Mouse (Mus musculus): ENCODE measurements around the gene Lrrc2.

Gene Lrrc2

DNA sequence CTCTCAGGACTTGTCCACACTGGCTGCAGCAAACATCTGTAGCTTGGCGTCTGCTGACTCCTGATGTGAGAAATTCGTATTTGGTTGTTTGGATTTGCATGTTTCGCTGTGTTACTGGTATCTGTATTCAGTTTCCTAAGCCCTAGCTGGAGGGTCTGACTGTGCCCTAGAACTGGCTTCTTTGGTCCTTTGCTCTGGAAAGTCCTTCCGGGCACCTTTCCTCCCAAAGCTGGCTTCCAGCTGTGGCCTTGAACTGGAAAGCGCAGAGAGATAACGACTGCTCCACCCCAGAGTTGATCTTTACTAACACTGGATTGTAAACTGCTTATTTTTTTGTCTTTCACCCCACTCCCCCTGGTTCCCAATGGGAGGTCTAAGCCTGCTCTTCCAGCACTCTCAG lies 3.4 kb upstream of the Lrrc2 start:
- no peak for DNase-seq (ENCODE audit: low spot score in 2 of 2)

DNA sequence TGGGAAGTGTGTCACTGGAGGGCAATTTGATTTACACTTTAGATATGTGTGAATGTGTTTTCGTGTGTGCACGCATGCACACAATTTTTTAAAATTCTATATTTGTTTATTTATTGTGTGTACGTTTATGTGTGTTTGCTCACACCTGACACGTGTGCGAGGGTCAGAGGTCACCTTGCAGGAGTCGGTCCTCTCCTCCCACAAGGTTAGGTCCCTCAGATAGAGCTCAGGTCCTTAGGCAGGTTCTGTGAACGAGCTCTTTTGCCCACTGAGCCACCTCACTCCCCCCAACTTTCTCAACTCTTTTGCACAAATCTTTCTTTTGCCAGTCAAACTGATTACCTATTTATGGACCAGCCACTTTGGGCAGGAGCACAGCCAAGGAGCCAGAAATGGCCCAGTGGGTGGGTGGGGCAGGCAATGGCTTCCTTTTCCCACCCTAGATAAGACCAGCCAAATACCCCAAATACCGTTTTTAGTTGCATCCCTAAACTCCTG lies 2.5 kb upstream of the Lrrc2 start:
- DNase-seq (ENCODE audit: low spot score in 2 of 2) = no peak

DNA sequence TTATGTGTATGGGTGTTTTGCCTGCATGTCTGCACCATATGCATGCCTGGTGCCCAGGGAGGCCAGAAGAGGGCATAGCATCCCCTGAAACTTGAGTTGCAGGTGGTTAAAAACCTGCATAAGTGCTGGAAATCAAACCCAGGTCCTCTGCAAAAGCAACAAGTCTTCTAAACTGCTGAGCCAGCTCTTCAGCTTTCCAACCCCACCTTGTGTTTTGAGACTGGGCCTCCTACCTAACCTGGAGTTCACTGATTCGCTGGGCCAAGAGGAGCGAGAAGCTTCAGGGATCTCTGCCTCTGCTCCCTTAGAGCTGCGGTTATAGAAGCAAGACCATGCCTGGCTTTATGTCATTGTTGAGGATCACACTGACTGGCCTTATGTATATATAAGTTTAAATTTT lies 1.2 kb upstream of the Lrrc2 start:
- DNase-seq (ENCODE audit: low spot score in 2 of 2) = no peak

DNA sequence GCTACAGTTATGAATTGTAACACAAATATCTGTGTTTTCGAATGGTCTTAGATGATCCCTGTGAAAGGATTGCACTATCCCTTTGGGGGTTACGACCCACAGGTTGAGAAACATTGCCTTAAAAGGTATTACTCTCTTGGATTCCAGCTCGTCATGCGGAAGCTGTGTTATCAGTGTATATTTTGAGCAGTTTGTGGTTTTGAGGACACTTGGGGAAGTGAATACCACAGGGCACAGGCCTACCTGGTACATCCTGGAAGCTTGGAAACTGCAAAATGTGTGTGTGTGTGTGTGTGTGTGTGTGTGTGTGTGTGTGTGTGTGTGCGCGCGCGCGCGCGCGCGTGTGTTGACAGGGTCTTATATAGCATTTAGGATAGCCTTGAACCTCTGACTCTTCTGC lies 521 bp downstream of the Lrrc2 start:
- DNase-seq (ENCODE audit: low spot score in 2 of 2) = no peak

DNA sequence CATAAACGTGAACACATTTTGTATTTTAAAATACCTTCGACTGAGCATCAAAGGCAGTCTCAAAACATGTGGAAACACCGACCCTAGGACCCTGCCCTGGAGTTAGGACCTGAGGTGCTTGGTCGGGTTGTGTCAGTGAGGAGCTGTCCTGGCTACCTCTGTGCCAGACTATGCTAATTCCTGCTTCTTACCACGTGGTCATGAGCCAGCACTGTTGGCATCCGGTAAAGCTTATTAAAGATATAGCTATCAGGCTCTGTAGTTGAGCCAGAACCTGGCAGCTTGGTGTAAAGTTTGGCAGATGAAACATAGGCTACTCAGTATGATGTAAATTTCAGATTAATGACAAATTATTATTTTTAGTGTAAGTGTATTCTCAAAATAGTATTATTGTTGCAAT lies 1.1 kb downstream of the Lrrc2 start:
- DNase-seq (ENCODE audit: low spot score in 2 of 2) = no peak

DNA sequence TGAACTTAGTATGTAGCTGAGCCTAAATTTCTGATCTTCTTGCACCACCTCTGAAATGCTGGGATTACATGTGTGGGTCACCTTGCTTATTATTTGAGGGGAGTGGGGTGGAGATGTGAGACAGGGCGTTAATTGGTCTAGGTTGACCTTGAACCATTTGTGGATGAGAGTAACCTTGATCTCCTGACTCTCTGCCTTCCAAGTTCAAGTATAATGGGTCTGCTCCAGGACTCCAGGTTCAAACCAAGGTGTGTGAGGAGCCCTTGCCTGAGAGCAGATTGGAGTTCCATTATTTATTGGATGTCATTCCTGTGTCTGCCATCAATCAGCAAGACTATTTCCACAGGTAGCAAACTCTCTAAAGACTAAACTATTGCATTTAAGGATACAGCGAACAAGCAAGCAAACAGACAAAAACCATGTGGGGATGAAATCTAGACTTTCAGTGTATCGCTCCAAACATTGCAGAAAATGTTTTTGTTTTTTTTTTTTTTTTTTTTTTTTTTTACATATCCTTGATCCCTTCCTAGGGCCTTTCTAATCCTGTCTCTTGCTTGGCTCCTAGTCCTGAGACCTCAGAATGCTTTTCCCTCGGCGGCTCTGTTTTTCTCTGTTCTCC lies 1.7 kb downstream of the Lrrc2 start:
- no peak for DNase-seq (ENCODE audit: low spot score in 2 of 2)

DNA sequence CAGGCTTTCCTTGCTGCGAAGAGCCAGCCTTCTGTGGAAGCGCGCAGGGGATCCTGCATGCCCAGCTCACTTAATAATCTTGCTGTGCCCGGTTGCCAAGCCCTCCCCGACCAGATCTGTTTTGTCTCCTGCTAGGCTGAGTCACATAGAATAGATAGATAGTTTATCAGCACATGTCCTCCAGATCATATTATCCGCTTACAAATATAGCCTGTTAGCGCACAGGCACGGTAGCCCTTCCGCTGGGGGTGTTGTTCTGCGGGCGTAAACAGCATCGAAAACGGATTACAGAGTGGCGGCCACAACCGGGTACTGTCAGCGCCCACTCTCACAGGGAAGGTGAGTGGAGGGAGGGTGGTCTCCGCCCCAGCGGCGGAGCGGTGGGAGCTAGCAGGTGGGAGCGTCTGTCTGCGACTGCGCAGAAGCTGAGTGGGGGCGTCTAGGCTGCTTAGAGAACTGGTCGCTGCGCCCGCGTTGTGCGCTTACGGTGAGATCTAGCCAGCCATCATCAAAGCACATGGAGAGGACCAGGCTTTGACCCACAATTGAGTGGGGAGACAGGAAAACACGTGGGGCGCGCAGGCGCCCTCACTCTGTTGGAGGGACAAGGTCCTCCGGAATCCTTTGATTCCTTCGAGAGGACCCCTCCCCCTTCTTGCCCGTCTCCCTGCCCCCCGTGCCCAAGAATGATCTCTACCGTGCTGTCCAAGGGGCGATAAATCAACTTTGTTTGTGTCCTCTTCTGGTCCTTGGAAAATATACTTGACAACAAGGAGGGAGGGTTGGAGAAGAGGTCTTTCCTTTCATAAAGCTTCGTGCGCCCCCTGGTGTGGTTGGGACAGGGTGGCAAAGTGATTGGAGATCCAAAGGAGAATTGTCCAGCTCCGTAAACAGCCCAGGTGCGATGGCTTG lies 2.5 kb downstream of the Lrrc2 start:
- peak; percentile 14 to 60 for DNase-seq (ENCODE audit: low spot score in 2 of 2)

DNA sequence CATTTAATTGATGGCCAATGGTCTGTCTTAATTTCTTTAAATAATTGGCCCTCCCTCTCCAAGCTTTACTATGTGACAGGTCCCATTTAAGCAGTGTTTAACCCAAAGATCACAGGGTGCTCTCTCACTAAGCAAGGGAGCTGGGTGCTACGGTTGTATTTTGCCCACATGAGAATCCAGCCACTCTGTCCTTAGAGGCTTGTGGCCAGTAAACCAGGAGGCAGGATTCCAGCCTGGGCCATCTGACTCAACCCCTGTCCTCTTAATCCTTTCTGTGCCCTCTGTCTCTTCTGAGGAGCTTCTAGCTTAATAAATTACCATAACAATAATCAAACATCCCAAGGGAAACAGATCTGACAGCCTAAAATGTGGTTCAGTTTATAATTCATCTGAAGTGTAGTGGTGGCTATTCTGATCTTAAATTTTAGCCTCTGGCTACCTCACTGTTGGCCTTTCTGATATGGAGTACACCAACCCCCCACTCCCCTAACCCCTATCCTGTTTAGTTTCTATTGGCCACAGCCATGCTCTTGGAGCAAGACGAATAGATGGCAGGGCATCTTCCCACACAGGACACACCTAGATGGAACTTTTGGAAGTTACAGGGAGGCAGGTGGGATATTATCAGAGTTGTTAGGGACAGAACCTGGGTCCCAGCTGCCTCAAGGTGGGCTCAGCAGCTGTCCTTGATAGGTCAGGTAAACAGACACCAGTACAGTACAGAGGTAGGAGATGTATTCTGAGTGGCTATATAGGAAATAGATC lies 3.5 kb downstream of the Lrrc2 start:
- DNase-seq (ENCODE audit: low spot score in 2 of 2) = no peak

DNA sequence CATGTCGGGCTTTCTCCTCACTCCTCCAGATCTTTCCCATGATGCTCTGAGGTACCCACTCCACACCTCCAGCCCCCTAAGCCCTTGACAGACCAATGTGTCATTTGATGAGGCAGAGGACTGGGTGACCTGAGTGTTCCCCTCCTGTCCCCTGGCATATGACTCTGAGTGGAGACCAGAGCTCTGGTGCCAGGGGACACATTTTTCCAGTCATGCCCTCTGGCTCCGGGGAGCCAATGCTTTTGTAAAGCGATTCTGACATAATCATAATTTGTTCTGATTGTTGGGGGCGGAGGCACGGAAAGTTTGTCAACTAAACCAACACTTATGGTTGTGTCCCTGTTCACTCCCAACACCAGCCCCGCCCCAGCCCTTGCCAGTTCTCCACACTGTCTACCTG lies 4.6 kb downstream of the Lrrc2 start:
- DNase-seq (ENCODE audit: low spot score in 2 of 2) = no peak

DNA sequence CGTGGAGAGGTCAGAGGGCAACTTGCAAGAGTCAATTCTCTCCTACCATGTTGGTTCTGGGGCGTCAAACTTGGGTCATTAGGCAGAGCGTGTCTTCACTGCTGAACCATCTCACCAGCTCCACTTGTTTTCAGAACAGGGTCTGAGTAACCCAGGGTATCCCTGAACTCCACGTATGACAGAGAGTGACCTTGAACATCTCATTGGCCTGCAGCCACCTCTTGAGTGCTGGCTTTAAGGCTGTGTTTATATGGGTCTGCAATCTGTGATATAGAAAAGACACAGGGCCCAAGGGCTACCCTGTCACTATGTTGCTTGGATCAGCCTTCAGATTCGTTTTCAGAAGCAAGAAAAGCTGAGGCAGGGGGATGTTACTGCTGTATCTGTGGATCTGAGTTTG lies 8.3 kb downstream of the Lrrc2 start:
- DNase-seq (ENCODE audit: low spot score in 2 of 2) = no peak

DNA sequence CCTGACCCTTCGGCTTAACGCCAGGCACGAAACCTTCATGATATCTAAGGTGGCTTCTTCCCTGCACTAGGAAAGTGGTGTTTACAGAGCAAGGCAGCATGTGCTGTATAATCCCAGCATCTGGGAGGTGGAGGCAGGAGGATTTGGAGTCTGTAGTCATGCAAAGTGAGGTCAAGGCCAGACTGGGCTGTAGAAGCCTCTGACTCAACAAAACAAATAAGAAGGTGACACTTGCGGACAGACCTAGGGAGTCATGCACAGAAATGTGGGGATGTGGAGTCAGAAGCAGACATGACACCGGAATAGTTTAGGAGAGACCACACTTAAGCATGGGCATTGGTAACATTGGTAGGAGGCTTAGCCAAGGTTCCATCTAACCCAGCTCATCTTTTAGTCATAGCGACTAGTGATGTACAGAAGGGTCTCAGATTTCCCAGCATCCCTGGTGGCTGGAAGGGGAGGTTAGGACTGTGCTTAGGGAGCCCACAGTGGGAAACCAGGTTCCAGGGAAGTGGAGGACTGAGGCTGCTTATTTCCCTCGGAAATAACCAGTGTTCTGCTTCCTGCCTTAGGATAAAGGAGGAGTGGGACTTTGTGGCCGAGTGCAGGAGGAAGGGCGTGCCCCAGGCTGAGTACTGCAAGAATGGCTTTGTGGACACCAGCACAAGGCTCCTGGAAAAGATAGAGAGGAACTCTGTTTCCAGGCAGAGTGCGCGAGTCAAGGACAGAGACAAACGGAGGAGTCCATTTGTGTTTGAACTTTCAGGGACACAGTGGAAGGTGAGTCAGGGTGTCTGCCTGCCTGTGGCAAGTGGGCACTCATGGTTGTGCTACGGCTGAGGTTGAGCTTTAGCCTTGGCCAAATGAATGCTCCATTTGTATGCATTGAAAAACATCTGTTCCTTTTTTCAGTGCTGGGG lies 9.1 kb downstream of the Lrrc2 start:
- no peak for DNase-seq (ENCODE audit: low spot score in 2 of 2)

DNA sequence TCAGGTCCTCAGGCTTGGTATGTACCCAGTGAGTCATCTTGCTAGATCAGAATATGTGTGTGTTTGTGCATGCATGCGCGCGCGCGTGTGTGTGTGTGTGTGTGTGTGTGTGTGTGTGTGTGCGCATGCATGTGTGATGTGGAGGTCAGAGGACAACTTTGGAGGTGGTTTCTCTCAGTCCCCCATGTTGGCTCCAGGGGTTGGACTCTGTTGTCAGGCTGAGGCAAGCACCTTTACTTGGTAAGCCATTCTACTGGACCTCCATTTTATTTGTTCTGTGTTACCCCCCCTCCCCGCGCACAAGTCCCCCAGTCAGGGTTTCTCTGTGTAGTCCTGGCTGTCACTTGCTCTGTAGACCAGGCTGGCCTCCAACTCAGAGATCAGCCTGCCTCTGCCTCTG lies 10.0 kb downstream of the Lrrc2 start:
- DNase-seq (ENCODE audit: low spot score in 2 of 2) = no peak

DNA sequence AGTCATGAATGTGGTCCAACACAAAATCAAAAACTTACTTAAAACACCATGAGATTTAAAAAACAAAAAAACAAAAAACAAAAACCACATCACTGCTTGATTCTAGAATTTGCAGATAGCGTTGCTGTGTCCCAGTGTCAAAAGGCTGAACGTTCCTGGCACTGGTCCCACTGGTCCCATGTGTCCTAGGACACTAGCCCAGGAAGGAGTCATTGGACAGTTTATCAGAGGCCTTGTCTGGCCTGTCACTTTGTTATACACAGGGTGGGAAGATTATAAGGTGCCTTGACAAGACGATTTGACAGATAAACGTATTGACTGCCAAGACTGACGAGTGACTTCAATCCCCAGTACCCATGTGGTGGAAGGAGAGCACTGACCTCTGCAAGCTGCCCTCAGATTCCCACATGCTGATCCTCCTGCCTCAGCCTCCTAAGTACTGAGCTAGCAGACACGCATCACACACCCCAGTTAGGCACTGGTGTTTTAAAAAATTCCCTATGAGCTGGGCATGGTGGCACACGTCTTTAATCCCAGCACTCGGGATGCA lies 12.3 kb downstream of the Lrrc2 start:
- DNase-seq (ENCODE audit: low spot score in 2 of 2) = no peak

DNA sequence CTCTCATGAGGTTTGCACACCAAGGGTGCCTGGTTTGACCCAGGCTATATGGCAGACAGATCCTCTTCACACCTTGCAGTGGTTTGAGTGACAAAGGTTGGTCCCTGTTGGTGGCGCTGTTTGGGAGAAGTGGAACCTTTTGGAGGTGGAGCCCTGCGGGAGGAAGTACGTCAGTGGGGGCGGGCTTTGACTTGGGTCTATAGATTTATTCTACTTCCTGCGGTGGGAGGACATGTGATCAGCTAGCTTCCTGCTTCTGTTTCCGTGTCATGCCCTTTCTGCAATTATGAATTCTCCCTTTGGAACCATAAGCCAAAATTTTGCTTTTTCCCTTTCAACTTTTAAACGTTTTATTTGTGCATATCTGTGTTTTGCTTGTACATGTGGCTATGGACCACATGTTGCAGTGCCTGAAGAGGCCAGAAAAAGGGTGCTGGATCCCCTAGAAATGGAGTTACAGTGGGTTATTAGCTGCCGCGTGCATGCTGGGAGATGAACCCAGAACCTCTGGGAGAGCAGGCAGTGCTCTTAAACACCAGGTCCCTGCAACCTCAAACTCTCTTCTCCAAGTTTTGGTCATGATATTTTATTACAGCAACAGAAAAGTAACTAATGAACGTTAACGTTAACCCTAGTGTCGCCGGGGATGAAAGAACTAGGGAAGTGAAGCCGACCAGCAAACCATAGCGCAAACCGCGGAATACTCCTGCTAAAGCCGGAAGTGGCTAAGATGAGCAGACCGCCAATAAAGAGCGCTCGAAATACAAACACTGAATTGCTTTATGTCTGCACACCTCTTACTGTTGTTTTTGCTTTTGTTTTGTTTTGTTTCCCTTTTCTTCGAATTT lies 13.9 kb downstream of the Lrrc2 start:
- DNase-seq (ENCODE audit: low spot score in 2 of 2) = peak in 1 of 2 experiments; percentile 51

DNA sequence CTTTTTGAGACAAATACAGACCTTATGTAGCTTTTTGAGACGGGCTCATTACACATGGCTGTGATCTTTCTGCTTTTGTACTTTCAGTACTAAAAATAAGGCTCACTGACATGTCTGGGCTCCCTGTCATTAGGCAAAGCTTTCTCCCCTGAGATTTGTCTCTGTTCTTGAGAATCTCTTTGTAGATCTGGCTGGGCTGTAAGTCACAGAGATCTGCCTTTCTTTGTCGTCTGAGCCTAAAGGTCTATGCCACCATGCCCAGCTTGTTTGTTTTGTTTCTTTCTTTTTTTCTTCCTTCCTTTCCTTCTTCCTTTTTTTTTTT lies 14.5 kb downstream of the Lrrc2 start:
- DNase-seq (ENCODE audit: low spot score in 2 of 2) = no peak

DNA sequence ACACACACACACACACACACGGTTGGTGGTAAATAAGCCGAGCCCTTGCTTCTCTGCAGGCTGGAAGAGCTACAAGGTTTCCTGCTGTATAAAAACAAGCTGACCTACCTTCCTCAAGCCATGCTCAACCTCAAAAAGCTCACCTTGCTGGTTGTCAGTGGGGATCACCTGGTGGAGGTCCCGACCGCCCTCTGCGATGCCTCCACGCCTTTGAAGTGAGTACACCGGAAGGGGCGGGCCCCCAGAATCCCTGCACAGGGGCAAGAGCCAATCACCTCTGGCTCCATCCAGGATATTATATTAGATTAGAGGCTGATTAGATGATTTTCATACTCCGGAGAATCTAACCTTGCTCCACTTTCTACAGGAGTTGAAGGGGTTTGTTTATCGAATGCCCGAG lies 28.1 kb downstream of the Lrrc2 start:
- DNase-seq (ENCODE audit: low spot score in 2 of 2) = no peak

DNA sequence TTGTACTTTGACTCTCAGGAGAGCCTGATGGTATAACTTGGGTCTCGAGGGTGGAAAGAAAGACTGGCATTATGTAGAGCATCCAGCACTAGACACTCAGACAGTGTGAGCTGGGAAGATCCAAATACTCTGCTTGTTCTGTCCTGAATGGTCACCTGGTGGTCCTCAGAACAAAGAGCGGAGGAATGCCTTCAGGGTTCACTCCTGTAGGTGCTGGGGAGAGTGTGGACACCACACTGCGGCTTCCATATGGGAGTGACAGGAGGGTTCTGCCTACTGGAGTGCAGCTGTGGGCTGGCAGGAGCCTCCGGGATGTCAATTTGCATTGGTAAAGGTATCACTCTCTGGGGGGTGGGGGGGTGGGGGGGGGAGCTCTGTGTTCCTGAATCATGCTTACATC lies 31.0 kb downstream of the Lrrc2 start:
- DNase-seq (ENCODE audit: low spot score in 2 of 2) = no peak

DNA sequence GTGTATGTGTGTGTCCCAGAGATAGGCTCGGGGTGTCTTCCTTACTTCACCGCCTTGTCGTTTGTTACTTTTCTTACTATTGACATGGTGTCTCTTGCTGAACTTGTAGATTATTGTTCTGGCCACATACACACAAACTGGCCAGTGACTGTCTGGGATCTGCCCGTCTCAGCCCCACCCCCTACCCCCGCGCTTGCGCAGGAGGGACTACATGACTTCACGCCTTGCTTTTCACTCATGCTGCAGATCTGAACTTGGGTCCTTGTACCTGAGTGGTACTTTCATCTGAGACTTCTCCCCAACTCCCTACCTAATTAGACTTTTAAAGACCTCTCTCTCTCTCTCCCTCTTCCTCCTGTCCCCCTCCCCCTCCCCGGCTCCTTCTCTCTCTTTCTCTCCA lies 32.8 kb downstream of the Lrrc2 start:
- no peak for DNase-seq (ENCODE audit: low spot score in 2 of 2)

DNA sequence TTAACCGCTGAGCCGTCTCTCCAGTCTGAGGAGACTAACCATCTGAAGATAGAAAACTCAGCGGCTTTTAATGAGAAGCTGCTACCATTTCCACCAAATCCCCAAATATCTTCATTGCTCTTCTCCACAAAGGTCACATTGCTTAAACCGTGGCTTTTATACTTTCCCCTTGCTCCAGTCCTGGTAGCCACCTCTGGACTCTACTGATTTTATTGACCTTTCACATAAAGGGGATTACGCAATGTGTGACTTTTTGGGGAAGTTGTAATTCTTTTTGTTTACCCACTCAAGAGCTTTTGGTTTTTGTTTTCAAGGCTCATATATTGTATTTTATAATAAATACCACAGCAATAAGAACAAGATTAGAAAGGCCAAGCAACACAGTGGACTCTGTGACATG lies 34.2 kb downstream of the Lrrc2 start:
- no peak for DNase-seq (ENCODE audit: low spot score in 2 of 2)

DNA sequence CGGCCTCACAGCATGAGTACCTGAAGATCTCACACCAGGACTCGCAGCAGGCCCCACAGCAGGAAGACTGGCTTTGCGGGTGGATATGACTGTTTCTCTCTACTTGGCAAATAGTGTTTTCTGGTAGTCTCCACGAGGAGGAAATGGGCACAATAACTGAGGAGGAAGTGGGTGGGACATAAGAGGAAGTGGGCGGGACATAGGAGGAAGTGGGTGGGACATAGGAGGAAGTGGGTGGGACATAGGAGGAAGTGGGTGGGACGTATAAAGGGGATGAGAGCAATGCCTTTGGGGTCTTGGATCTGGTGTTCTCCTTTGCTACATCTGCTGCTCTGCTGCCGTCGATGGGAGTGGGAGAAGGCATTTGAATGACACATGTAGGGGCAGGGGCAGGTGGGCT lies 34.6 kb downstream of the Lrrc2 start:
- DNase-seq (ENCODE audit: low spot score in 2 of 2) = no peak
